Mouse (Mus musculus) thymus, postnatal 14 days (tissue): ENCODE data around the gene Arnt.
"Not testable (repeated sequence)": the region's sequence is repeated elsewhere in the genome, so short reads cannot be mapped to it uniquely, and the experiment has no call there.

Experiments
- DNase-seq: peaks from one replicate; pipeline ENCODE4 v3.0.0; 2021

The Arnt gene

GRCm38 (mm10) chr3:95531025-95531424 is 96.8 kb downstream of the Arnt start:
- DNase-seq = no peak

GRCm38 (mm10) chr3:95533364-95533763 is 99.2 kb downstream of the Arnt start:
- DNase-seq = no peak

DNA sequence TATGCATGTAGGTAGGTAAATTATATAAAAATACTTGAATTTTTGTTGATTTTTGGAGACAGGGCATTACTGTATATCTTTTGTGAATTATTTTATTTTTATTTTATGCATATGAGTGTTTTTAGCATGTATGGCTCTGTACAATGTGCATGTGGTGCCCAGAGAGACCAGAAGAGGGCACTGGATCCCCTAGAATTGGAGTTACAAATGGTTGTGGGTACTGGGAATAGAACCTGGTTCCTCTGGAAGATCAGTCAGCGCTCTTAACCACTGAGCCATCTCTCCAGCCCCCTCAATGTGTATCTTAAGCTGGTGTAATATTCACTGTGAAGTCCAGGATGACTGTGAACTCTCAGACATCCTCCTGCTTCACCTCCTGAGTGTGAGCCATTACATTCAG is 100.7 kb downstream of the Arnt start:
- no peak for DNase-seq

GRCm38 (mm10) chr3:95538936-95539335 is 104.7 kb downstream of the Arnt start:
- no peak for DNase-seq

- DNase-seq = no peak
Measured at GRCm38 (mm10) chr3:95539837-95540236, 105.6 kb downstream of the Arnt start.

- not testable (repeated sequence) for DNase-seq
Measured at GRCm38 (mm10) chr3:95541186-95541585, 107.0 kb downstream of the Arnt start.

- no peak for DNase-seq
Measured at GRCm38 (mm10) chr3:95542171-95542570, 108.0 kb downstream of the Arnt start.

GRCm38 (mm10) chr3:95542981-95543380 is 108.8 kb downstream of the Arnt start:
- no peak for DNase-seq
